Mouse (Mus musculus) midbrain, embryonic 12.5 days (tissue): ENCODE results near the gene Mrpl49. TPM values are rescaled to one million over a fixed set of nuclear protein-coding genes. Genes with fewer than 3 reads are reported as not detected.

Source experiments
- ATAC-seq: fragments of 200-750 bp; cut with Nextera tagmentation; 2 replicates; pipeline ENCODE4 v1.8.0; 2017; ENCODE audit warnings: low read depth, moderate TSS enrichment, moderate library complexity; ENCODE audit not compliant: low FRiP score
- H3K27ac ChIP-seq: fragments of 300-500 bp; sonication (generic); replicated peaks from 2 replicates; pipeline ENCODE4 v1.5.1; 2016; ENCODE audit warnings: mild to moderate bottlenecking
- H3K27me3 ChIP-seq: fragments of 300-500 bp; sonication (generic); 2 replicates; pipeline ENCODE4 v1.6.1; 2016; ENCODE audit warnings: mild to moderate bottlenecking
- H3K36me3 ChIP-seq: fragments of 300-500 bp; sonication (generic); 2 replicates; pipeline ENCODE4 v1.6.1; 2016
- H3K4me1 ChIP-seq: fragments of 300-500 bp; sonication (generic); 2 replicates; pipeline ENCODE4 v1.6.1; 2016
- H3K4me2 ChIP-seq: fragments of 300-500 bp; sonication (generic); replicated peaks from 2 replicates; pipeline ENCODE4 v1.6.1; 2016; ENCODE audit warnings: mild to moderate bottlenecking, moderate library complexity
- H3K4me3 ChIP-seq: fragments of 300-500 bp; sonication (generic); 2 replicates; pipeline ENCODE4 v1.5.1; 2016; ENCODE audit warnings: mild to moderate bottlenecking
- H3K9ac ChIP-seq: fragments of 300-500 bp; sonication (generic); replicated peaks from 2 replicates; pipeline ENCODE4 v1.6.1; 2016; ENCODE audit warnings: mild to moderate bottlenecking, moderate library complexity
- H3K9me3 ChIP-seq: fragments of 300-500 bp; sonication (generic); 2 replicates; pipeline ENCODE4 v1.6.1; 2016; ENCODE audit warnings: mild to moderate bottlenecking
- WGBS: fragments of 180-500 bp; shearing (Covaris S2); methylation state at CpG from one replicate; pipeline ENCODE4 v1.1.7; 2016; 5-methylcytosine and 5-hydroxymethylcytosine counted together
- polyA plus RNA-seq: library from polyadenylated mRNA; unstranded; fragments of >200 nt; fragmentation: Nextera tagmentation; extraction: Ambion mirVana; gene quantifications from 2 replicates; pipeline ENCODE4 v1.2.1, GENCODE M21; 2016

Gene Mrpl49
- polyA plus RNA-seq, 1 experiment from 2014 or later: 75.8 TPM

DNA sequence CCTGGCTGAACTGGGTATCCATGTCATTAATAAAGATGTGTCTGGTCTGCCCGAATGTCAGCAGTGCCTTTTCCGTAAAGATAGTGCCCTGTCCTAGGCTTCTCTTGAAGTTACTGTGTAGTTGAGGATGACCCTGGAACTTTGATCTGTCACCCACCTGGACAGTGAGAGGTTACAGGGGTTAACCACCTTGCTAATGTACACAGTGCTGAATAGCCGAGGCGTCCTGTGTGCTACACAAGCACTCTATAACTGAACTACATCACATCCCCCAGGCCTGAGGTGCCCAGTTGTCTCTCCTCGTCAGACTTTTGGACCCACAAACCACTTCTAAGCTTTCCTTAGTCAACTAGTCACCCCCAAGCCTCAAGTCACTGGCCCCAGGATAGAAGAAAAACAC, 4.8 kb upstream of the Mrpl49 start:
- Histone ChIP-seq H3K36me3 (peaks cover 13% of the 10 kb centered on the region), H3K27me3 (no peaks in the 10 kb centered on the region), H3K9ac (peak overlapping the region; percentile 86; the same call in 1 of the 2 replicates), H3K4me2 (peak overlapping the region; percentile 99), H3K4me1 (peaks cover 43% of the 10 kb centered on the region), H3K4me3 (peak overlapping the region; percentile 69), H3K9me3 (no peaks in the 10 kb centered on the region), H3K27ac (no peak overlapping the region)
- WGBS: 70% methylated on average over 5 of the region's 5 CpGs
- ATAC-seq: no peak

DNA sequence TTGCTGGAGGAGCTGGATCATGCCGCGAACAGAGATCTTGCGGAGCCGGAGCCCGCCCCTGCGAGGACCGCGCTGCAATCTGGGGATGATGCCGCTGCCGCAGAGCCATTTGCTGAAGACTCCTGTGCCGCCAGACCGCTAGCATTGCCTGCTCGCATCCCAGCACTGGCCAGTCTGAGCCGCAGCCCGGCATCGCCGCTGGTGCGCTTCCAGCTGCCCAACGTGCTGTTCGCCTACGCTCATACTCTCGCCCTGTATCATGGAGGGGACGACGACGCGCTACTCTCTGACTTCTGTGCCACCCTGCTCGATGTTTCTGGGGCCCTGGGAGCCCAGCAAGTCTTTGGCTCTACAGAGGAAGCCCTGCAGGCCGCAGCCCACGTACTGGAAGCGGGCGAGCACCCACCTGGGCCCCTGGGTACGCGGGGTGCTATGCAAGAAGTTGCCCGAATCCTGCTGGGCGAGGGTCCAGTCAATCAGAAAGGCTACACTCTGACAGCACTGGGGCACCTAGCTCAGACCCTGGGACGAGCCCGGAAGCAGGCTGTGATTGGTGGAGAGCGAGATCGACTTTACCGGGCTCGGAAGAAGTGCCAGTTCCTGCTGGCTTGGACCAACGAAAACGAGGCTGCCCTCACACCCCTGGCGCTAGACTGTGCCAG, 4.2 kb upstream of the Mrpl49 start:
- Histone ChIP-seq H3K4me3 (peak overlapping the region; percentile 69), H3K4me1 (peaks cover 43% of the 10 kb centered on the region)
- 0 out of 2 replicates have a peak, but pooled peaks have one; percentile 0 for ATAC-seq

DNA sequence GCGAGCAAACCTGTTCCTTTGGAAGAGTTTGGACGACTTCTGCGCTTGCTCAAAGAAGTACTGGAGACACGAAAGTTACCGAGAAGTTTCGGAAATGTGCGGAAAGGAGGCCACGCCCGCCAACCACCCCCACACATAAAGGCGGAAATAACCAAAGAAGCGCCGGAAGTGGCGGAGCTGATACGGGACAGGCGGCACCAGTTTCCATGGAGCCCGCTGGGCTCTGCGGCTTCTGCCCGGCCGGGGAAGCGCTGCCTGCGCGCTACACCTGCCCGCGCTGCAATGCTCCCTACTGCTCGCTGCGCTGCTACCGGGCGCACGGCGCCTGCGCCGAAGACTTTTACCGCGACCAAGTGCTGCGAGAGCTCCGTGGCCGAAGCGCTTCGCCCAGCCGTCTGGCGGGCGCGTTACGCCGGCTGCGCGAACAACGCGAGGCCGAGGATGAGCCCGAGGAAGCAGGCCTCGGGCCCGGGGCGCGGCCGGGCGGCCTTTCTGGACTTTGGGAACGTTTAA, 3.5 kb upstream of the Mrpl49 start, which contains the start of gene Znhit2:
Znhit2 (plus strand) TSS at position 172 of the 513 bp plus-strand sequence.
- Histone ChIP-seq H3K27me3 (no peaks in the 10 kb centered on the region), H3K36me3 (peaks cover 13% of the 10 kb centered on the region), H3K4me1 (peaks cover 43% of the 10 kb centered on the region), H3K9ac (peak within 1 kb of the TSS; percentile 86), H3K9me3 (no peaks in the 10 kb centered on the region), H3K4me3 (peak within 1 kb of the TSS; percentile 69), H3K4me2 (peak within 1 kb of the TSS; percentile 99), H3K27ac (peak within 1 kb of the TSS; percentile 94)
- peak; percentile 53 for ATAC-seq
- WGBS: under 1% methylated on average over 58 of the region's 58 CpGs

More for the DNA sequence above, 4.2 kb upstream of the Mrpl49 start:
- 3% methylated on average over 44 of the region's 44 CpGs for WGBS
- Histone ChIP-seq H3K36me3 (peaks cover 13% of the 10 kb centered on the region), H3K4me2 (peak overlapping the region; percentile 99), H3K9ac (peak overlapping the region; percentile 86), H3K27ac (peak overlapping the region; percentile 94), H3K27me3 (no peaks in the 10 kb centered on the region), H3K9me3 (no peaks in the 10 kb centered on the region)

DNA sequence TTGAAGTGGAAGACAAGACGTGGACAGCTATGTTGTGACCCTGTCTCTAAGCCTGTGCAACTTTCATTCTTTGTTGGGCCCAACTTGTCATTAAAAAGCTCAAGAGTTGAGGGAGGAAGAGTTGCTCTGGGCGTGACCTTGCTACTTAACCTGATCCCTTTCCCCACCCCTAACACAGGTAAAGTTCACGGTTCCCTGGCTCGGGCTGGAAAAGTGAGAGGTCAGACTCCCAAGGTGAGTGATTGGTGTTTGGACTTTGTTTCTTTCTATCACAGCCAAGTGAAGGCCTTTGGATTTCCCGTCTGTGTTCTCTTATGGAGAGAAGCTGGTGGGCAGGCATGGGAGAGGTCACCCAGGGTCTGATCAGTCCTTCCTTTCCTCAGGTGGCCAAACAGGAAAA, 1.4 kb upstream of the Mrpl49 start:
- H3K4me3 ChIP-seq: peak overlapping the region; percentile 84
- no peak for ATAC-seq
- H3K4me1 ChIP-seq: peaks cover 42% of the 10 kb centered on the region
- no peaks in the 10 kb centered on the region for H3K9me3 ChIP-seq
- H3K4me2 ChIP-seq: peak overlapping the region; percentile 82
- no peaks in the 10 kb centered on the region for H3K27me3 ChIP-seq
- H3K27ac ChIP-seq: no peak overlapping the region
- WGBS: 87% methylated on average over 5 of the region's 5 CpGs
- H3K9ac ChIP-seq: peak overlapping the region; percentile 86; the same call in 1 of the 2 replicates
- peaks cover 31% of the 10 kb centered on the region for H3K36me3 ChIP-seq

DNA sequence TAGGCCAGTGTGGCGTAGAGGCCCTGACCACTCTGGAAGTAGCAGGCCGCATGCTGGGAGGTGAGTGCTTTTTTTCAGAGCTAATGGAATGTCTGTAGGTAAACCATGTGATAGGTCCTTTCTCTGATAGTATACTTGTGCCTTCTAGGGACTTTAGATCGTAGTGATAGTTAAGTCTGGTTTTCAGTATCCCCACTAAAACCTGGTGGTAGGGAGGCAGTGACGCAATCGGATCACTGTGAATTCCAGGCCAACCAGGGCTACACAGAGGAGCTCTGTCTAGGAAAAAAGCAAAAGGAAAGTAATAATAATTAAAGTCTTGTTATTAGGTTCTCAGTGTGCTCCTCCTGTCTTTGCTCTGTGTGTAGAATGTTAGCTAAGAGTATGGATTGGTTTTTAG, 928 bp upstream of the Mrpl49 start:
- 34% methylated on average over 5 of the region's 5 CpGs for WGBS
- peak overlapping the region; percentile 84 for H3K4me3 ChIP-seq
- peak overlapping the region; percentile 70; the same call in 1 of the 2 replicates for H3K27ac ChIP-seq
- no peaks in the 10 kb centered on the region for H3K9me3 ChIP-seq
- peaks cover 40% of the 10 kb centered on the region for H3K4me1 ChIP-seq
- peak overlapping the region; percentile 86 for H3K9ac ChIP-seq
- peaks cover 36% of the 10 kb centered on the region for H3K36me3 ChIP-seq
- H3K4me2 ChIP-seq: peak overlapping the region; percentile 82
- no peak for ATAC-seq
- no peaks in the 10 kb centered on the region for H3K27me3 ChIP-seq

DNA sequence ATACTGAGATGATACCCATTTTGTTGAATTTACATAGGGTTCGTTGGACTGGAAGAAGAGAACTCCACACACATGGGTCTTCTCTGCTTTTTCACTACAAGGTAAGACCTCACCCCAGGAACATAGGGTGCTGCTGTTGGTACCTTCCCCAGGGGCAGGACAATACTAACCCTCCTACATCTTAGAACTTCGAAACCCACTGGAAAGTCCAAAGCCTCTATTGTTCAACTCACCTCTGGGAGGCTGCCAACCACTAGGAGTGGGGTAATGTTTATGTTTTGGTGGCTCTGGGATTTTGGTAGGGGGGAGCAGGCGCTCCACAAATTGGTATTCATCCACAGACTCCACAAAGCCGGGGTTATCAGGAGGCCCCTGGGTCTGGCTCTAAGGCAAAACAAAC, 889 bp downstream of the Mrpl49 start:
- WGBS: 59% methylated on average over 4 of the region's 4 CpGs
- H3K36me3 ChIP-seq: peaks cover 54% of the 10 kb centered on the region

DNA sequence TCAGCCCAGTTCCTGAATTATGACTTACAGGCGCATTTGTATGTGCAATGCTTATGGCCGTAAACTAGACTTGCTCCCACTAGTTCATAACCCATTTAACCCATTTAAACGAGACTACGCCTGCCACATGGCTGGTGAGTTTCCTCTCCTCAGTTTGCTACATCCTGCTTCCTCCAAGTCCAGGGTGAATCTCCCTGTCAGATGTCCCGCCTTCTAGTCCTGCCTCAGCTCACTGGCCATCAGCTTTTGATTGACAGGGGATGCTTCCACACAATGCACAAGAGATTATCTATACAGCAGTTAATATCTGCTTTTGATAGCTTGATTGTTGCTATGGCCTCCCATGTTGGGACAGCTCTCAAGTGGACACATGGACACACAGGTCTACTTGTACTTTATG, 3.3 kb downstream of the Mrpl49 start:
- H3K4me2 ChIP-seq: no peak overlapping the region
- no peak for ATAC-seq
- H3K36me3 ChIP-seq: peaks cover 72% of the 10 kb centered on the region
- no peaks in the 10 kb centered on the region for H3K9me3 ChIP-seq
- peaks cover 20% of the 10 kb centered on the region for H3K4me1 ChIP-seq
- no peak overlapping the region for H3K9ac ChIP-seq
- H3K27ac ChIP-seq: no peak overlapping the region
- 93% methylated on average over 5 of the region's 5 CpGs for WGBS
- H3K4me3 ChIP-seq: no peak overlapping the region
- H3K27me3 ChIP-seq: no peaks in the 10 kb centered on the region

More for the DNA sequence above, 889 bp downstream of the Mrpl49 start:
- H3K27ac ChIP-seq: no peak overlapping the region
- no peak for ATAC-seq
- H3K4me1 ChIP-seq: peaks cover 27% of the 10 kb centered on the region
- H3K4me3 ChIP-seq: peak overlapping the region; percentile 84
- H3K27me3 ChIP-seq: no peaks in the 10 kb centered on the region
- no peaks in the 10 kb centered on the region for H3K9me3 ChIP-seq
- peak overlapping the region; percentile 82 for H3K4me2 ChIP-seq
- H3K9ac ChIP-seq: peak overlapping the region; percentile 78

DNA sequence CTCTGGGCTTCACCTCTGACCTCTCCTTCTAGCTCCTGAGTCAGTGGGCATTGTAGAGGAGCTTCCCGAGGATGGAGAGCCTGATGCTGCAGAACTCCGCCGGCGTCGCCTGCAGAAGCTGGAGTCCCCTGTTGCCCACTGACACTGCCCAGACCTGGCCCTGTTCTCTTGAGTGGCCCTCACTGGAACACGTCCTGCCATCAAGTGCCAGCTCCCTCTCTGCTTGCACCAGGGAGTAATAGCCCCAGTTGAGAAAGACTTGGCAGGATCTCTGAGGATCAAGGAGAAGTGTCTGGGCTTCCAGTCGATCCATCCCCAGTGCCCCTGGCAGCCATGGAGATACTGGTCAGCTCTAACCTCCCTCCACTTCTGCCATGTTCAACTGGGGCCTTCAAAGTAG, 5.1 kb downstream of the Mrpl49 start:
- H3K27me3 ChIP-seq: no peaks in the 10 kb centered on the region
- H3K36me3 ChIP-seq: peaks cover 77% of the 10 kb centered on the region
- no peak overlapping the region for H3K4me3 ChIP-seq
- no peaks in the 10 kb centered on the region for H3K9me3 ChIP-seq
- ATAC-seq: no peak
- H3K9ac ChIP-seq: no peak overlapping the region
- no peak overlapping the region for H3K27ac ChIP-seq
- no peak overlapping the region for H3K4me2 ChIP-seq
- 90% methylated on average over 7 of the region's 7 CpGs for WGBS
- peaks cover 21% of the 10 kb centered on the region for H3K4me1 ChIP-seq

DNA sequence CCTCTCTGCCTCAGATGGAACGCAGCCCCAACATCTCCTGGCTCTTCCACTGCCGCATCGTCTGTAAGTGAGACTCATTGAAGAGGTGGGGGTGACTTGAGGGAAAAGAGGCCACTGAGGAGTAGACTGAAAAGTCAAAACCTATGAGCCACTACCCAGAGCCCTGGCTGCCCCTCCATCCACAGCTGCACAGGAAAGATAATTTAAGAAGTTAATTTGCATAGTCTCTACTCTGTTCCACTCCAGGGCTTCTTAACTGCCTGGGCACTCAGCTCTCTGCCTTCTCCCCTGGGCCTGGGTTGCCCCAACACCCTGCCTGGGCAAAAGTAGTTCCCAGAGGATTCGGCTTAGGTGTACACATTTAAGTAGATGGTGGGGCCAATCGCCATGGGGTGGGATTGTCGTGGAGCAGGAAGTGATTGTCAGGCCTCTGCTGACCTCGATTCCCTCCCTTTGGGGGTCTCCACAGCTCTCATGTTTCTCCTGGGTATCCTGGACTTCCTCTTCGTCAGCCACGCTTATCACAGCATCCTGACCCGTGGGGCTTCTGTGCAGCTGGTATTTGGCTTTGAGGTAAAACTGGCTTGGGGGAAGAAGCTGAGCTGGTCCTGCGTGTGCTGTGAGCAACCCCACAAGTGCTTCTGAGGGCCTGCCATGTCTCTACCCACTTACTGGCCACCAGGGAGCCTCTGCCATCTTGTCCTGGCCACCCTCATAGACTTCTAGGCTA, 8.7 kb downstream of the Mrpl49 start:
- H3K4me1 ChIP-seq: peaks cover 21% of the 10 kb centered on the region
- no peak overlapping the region for H3K27ac ChIP-seq
- 0 out of 2 replicates have a peak overlapping the region, but pooled peaks have one; percentile 97 for H3K4me3 ChIP-seq
- H3K9ac ChIP-seq: no peak overlapping the region
- 91% methylated on average over 11 of the region's 11 CpGs for WGBS
- no peak overlapping the region for H3K4me2 ChIP-seq
- no peaks in the 10 kb centered on the region for H3K27me3 ChIP-seq
- H3K9me3 ChIP-seq: no peaks in the 10 kb centered on the region
- ATAC-seq: no peak
- H3K36me3 ChIP-seq: peaks cover 57% of the 10 kb centered on the region

DNA sequence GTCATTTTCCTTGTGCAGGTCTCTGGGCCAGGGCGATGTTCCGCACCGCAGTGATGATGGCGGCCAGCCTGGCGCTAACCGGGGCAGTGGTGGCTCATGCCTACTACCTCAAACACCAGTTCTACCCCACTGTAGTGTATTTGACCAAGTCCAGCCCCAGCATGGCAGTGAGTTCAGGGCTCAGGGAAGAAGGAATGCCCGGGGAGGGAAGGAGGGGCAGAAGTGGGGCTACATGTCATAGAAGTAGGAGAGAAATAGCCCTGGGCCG, 9.8 kb downstream of the Mrpl49 start:
- Histone ChIP-seq H3K4me2 (peak overlapping the region; percentile 99), H3K36me3 (peaks cover 47% of the 10 kb centered on the region), H3K4me3 (peak overlapping the region; percentile 97), H3K27ac (no peak overlapping the region), H3K9ac (peak overlapping the region; percentile 91), H3K9me3 (no peaks in the 10 kb centered on the region), H3K4me1 (peaks cover 21% of the 10 kb centered on the region), H3K27me3 (no peaks in the 10 kb centered on the region)
- no peak for ATAC-seq
- 87% methylated on average over 8 of the region's 8 CpGs for WGBS

DNA sequence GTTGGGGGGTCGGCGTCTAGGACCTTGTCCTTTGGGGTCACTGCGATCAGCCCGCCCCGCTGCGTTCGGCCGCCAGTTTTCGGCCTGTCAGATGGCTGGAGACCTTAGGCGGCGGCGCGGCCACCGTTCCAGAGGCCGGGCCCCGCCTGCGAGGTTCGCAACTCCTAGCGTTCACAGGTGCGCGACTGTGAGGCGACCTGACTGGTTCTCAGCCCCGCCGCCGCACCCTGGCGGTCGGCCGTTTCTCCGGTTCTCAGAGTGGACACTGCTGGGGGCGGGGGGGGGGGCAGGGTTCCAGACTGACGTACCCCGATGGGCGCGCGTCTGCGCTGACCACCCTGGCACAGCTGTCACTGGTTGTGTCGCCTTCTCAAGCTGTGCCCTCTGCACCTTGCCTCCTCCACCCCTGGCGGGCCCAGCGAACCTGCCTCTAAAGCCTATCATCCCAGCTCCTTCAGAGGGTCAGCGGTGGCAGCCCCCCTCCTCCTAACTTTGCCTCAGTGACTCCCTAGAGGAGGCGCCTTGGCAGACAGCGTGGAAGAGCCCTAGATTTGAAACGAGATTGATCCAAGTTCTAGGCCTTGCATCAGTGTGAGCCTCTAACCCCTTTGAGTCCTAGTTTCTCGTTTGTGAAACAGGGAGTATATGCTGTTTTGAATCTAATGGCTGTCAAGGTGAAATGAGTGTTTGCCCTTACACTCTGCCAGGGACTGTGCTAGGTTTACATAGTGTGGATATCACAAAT, 10.3 kb downstream of the Mrpl49 start:
- Histone ChIP-seq H3K27ac (peak overlapping the region; percentile 99), H3K4me1 (peaks cover 21% of the 10 kb centered on the region), H3K36me3 (peaks cover 42% of the 10 kb centered on the region), H3K4me3 (peak overlapping the region; percentile 97), H3K9me3 (no peaks in the 10 kb centered on the region), H3K4me2 (peak overlapping the region; percentile 99), H3K9ac (peak overlapping the region; percentile 91), H3K27me3 (no peaks in the 10 kb centered on the region)
- WGBS: 2% methylated on average over 44 of the region's 44 CpGs
- peak; percentile 38 for ATAC-seq
